Mouse (Mus musculus) embryonic facial prominence, embryonic 10.5 days (tissue): ENCODE data around the gene Medag. TPM values are rescaled to one million over a fixed set of nuclear protein-coding genes. Genes with fewer than 3 reads are reported as not detected.

Experiments
- DNase-seq: peaks from one replicate; pipeline ENCODE4 v3.0.0-alpha.2; 2017; ENCODE audit warnings: low spot score
- H3K27ac ChIP-seq: fragments of 300-500 bp; sonication (generic); replicated peaks from 2 replicates; pipeline ENCODE4 v1.5.1; 2016; ENCODE audit warnings: mild to moderate bottlenecking
- H3K27me3 ChIP-seq: fragments of 300-500 bp; sonication (generic); replicated peaks from 2 replicates; pipeline ENCODE4 v1.6.1; 2016; ENCODE audit warnings: low read depth, mild to moderate bottlenecking; ENCODE audit not compliant: poor library complexity, severe bottlenecking
- H3K36me3 ChIP-seq: fragments of 300-500 bp; sonication (generic); replicated peaks from 2 replicates; pipeline ENCODE4 v1.6.1; 2016; ENCODE audit warnings: mild to moderate bottlenecking, moderate library complexity
- H3K4me1 ChIP-seq: fragments of 300-500 bp; sonication (generic); 2 replicates; pipeline ENCODE4 v1.6.1; 2016
- H3K4me3 ChIP-seq: fragments of 300-500 bp; sonication (generic); 2 replicates; pipeline ENCODE4 v1.5.1; 2016; ENCODE audit warnings: mild to moderate bottlenecking, moderate library complexity
- H3K9me3 ChIP-seq: fragments of 300-500 bp; sonication (generic); 2 replicates; pipeline ENCODE4 v1.6.1; 2016; ENCODE audit warnings: mild to moderate bottlenecking
- WGBS: fragments of 180-500 bp; shearing (Covaris S2); methylation state at CpG from one replicate; pipeline ENCODE4 v1.1.7; 2016; 5-methylcytosine and 5-hydroxymethylcytosine counted together
- polyA plus RNA-seq: library from polyadenylated mRNA; unstranded; fragments of >200 nt; fragmentation: Nextera tagmentation; extraction: Ambion mirVana; gene quantifications from 2 replicates; pipeline ENCODE4 v1.2.1, GENCODE M21; 2016

The Medag gene
- polyA plus RNA-seq, result 0.17 and 0.38 TPM in 2 replicates

GRCm38 (mm10) chr5:149411509-149412193 is at the start of gene Medag:
Gene Medag, plus strand, starts transcription at chr5:149411749.
- Histone ChIP-seq H3K4me1 (peaks cover 14% of the 10 kb centered on the region), H3K36me3 (no peaks in the 10 kb centered on the region), H3K27ac (peak within 1 kb of the TSS; percentile 77), H3K9me3 (peaks cover 6% of the 10 kb centered on the region; the same call in 1 of the 2 replicates), H3K27me3 (peaks cover 49% of the 10 kb centered on the region), H3K4me3 (peak within 1 kb of the TSS; percentile 56)
- DNase-seq, result peak; percentile 64
- 4% methylated on average over 38 of the region's 38 CpGs for WGBS

GRCm38 (mm10) chr5:149362626-149363025 is 48.9 kb upstream of the Medag start:
- peaks cover 20% of the 10 kb centered on the region for H3K4me1 ChIP-seq
- 87% methylated on average over 3 of the region's 3 CpGs for WGBS
- H3K4me3 ChIP-seq, result no peak overlapping the region
- DNase-seq, result no peak
- no peaks in the 10 kb centered on the region; the same call in 1 of the 2 replicates for H3K36me3 ChIP-seq
- H3K27ac ChIP-seq, result no peak overlapping the region
- peaks cover 8% of the 10 kb centered on the region; the same call in 1 of the 2 replicates for H3K9me3 ChIP-seq
- H3K27me3 ChIP-seq, result no peaks in the 10 kb centered on the region

DNA sequence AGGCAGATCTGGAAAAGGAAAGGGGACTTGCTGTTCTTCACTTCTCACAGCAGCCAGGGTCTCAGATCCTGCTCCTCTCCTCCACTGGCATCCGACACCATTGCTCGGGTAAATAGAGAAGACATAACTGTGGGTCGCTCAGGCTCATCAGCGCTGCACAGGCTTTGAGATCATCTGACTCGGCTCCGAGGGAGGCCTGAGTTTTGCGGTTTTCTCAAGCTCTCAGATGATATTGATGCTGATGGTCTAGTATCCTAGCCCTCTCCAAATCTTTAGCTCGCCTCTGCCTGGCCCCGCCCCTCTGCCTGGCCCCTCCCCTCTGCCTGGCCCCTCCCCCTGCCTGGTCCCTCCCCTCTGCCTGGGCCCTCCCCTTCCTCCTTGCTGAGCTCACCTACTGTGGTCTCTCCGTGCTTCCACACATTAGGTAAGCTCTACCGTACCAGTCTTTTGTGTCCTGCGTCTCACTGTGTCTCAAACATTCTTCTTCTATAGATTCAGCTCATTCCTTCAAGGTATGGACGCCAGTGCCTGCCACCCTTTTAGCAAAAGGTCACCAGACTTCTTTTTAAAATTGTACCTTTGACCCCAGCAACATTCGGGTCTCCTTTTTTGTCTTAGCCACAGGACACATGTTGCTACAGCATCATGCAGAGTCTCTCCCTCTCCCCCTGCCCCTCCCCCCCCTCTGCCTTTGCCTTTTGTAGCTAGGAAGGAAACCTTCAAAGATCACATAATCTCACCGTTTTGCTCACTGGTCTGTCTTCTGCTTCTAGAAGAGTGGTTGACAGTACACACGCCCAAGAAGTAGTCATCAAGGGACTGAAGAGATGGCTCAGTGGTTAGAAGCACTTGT is 47.4 kb upstream of the Medag start:
- no peak for DNase-seq
- Histone ChIP-seq H3K27ac (no peak overlapping the region), H3K27me3 (no peaks in the 10 kb centered on the region), H3K4me3 (no peak overlapping the region), H3K36me3 (no peaks in the 10 kb centered on the region; the same call in 1 of the 2 replicates), H3K4me1 (peaks cover 31% of the 10 kb centered on the region), H3K9me3 (peaks cover 8% of the 10 kb centered on the region; the same call in 1 of the 2 replicates)
- 55% methylated on average over 16 of the region's 16 CpGs for WGBS

DNA sequence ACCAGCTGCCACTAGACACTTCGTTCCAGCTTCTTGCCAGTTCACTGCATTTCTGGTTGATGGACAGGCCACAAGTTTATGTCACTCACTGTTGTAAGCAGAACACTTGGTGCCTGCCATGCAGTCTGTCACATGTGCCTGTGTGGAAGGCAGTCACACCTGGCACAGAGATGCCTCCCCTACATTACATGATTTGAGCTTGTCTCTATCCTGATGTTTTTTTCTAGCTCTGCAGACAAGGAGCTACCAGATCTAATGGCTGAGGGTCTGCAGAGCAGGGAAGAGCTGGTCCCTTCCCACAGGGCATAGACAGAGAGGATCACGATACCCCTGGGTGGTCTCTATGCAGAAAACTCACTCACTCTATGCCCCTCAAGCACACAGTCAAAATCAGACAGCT is 44.5 kb upstream of the Medag start:
- Histone ChIP-seq H3K4me1 (peaks cover 41% of the 10 kb centered on the region), H3K27ac (no peak overlapping the region), H3K4me3 (no peak overlapping the region), H3K27me3 (0 out of 2 replicates have a peak, but pooled peaks cover 3% of the 10 kb centered on the region), H3K9me3 (no peaks in the 10 kb centered on the region), H3K36me3 (no peaks in the 10 kb centered on the region)
- no peak for DNase-seq
- WGBS, result 79% methylated on average over 2 of the region's 2 CpGs

DNA sequence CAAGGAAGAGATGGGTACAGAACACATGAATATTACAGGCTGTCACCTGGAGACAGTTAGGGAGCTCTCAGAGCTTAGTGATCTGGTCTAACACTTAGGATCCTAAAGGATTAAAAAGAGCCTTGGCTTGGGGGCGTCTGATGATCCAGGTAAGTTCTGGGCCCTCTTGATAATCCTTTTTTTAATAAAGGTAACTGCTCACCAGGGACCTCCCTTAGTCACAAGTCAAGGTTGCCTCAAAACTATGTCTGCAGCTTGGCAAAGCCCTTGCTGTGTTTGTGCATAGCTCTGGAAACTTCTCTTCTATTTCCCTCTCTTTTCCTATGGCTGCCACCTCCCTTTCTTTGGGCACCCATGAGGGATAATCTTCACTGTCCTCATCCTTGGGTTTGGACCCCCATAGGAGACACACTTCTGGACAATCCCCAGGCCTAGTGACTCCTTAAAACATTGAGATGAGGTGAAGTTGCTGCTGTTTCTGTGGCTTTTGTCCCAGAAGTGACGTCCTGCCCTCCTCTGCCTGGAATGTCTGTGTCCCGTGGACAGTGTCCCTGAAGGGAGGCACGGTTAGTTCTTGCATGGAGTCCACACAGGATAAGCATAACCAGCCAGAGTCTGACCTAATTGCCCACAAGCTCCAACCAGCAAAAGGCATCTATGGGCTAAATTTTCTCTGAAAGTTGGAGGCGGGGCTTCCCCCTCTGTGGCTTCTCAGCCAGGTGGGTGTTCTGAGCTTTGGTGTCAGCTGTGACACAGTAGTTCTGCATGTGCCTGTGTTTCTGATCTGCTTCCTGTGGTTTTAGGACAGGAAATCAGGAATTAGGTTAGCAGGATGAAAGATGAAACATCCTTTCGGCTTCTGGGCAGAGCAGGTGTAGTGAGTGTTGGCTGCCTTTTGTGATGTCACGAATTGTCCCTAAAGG is 43.7 kb upstream of the Medag start:
- Histone ChIP-seq H3K27me3 (0 out of 2 replicates have a peak, but pooled peaks cover 3% of the 10 kb centered on the region), H3K9me3 (no peaks in the 10 kb centered on the region), H3K4me1 (peaks cover 44% of the 10 kb centered on the region), H3K4me3 (no peak overlapping the region), H3K27ac (peak overlapping the region; percentile 61), H3K36me3 (no peaks in the 10 kb centered on the region)
- DNase-seq, result peak; percentile 21
- WGBS, result 59% methylated on average over 7 of the region's 7 CpGs

DNA sequence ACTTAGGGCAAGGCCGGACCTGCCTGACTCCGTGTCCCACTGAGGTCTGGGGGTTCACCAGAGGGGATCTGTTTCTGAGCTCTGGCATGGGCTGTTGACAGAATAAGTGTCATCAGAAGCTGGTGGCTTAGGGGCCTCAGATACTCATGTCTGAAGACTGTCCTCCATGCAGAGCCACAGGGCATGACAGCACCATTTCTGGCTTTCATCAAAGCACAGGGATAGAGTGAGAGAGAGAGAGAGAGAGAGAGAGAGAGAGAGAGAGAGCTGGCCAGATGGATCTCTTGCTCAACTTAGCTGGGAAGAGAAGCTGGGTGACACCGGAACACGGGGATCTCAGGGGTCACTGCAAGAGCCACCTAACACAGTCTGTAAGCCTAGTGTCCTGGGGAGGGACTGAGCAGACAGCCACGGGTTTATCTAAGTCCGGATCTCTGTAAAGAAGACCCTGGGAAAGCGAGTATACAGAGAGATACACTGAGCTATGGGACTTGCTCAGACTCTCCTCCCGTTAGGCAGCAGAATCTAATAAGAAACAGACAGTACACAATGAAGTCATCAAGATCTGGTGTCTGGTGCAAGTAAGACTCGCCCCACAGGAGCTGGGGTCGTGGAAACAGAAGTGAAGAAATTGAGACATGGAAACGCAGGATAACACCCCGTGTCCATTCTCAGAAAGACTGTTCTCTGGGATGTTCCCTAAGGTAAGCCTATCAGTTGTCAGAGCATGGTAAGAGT is 42.8 kb upstream of the Medag start:
- Histone ChIP-seq H3K4me3 (no peak overlapping the region), H3K27me3 (0 out of 2 replicates have a peak, but pooled peaks cover 3% of the 10 kb centered on the region), H3K27ac (peak overlapping the region; percentile 60), H3K4me1 (peaks cover 48% of the 10 kb centered on the region), H3K9me3 (no peaks in the 10 kb centered on the region), H3K36me3 (no peaks in the 10 kb centered on the region)
- 56% methylated on average over 12 of the region's 12 CpGs for WGBS
- DNase-seq, result no peak

DNA sequence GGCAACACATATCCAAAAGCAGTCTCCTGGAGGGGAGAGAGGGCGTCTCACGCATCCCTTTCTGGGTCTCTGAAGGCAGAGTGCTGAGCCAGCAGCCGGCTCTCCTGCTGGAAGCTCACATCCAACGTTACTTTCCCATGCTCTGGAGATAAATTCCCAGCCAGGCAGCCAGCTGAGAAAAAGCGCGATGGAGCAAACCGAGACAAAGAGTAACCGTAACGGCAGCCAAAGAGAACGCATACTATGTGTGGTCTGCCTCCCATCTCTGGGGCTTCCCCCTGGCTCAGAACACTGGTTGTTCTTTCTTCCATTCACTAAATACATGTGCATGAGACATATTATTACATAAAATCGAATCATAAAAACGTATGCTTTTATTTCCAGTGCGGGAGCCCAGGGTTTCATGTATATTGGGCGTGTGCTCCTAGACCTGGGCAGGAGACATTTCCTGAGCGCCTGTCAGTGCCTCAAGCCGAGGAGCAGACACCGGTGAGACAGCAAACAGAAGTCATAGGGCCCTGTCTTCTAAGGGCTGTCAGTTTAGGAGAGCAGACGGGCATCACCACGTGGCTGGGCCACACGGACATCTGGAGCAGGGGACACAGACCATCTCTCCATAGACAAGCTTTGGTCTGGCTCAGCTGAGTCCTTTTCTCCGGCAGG is 42.0 kb upstream of the Medag start:
- DNase-seq, result no peak
- peaks cover 50% of the 10 kb centered on the region for H3K4me1 ChIP-seq
- no peaks in the 10 kb centered on the region for H3K36me3 ChIP-seq
- 0 out of 2 replicates have a peak, but pooled peaks cover 6% of the 10 kb centered on the region for H3K27me3 ChIP-seq
- no peak overlapping the region for H3K4me3 ChIP-seq
- H3K27ac ChIP-seq, result peak overlapping the region; percentile 60
- H3K9me3 ChIP-seq, result no peaks in the 10 kb centered on the region
- WGBS, result 80% methylated on average over 21 of the region's 21 CpGs

- Histone ChIP-seq H3K36me3 (no peaks in the 10 kb centered on the region), H3K4me3 (no peak overlapping the region), H3K27me3 (0 out of 2 replicates have a peak, but pooled peaks cover 8% of the 10 kb centered on the region), H3K9me3 (no peaks in the 10 kb centered on the region), H3K4me1 (peaks cover 75% of the 10 kb centered on the region), H3K27ac (no peak overlapping the region)
- DNase-seq, result no peak
- WGBS, result 86% methylated on average over 8 of the region's 8 CpGs
Measured at GRCm38 (mm10) chr5:149372018-149372417, 39.5 kb upstream of the Medag start.

- H3K4me3 ChIP-seq, result no peak overlapping the region
- no peaks in the 10 kb centered on the region for H3K9me3 ChIP-seq
- peak overlapping the region; percentile 26; the same call in 1 of the 2 replicates for H3K27ac ChIP-seq
- 45% methylated on average over 9 of the region's 9 CpGs for WGBS
- H3K4me1 ChIP-seq, result peaks cover 76% of the 10 kb centered on the region
- DNase-seq, result no peak
- H3K36me3 ChIP-seq, result no peaks in the 10 kb centered on the region
- 0 out of 2 replicates have a peak, but pooled peaks cover 8% of the 10 kb centered on the region for H3K27me3 ChIP-seq
Measured at GRCm38 (mm10) chr5:149373224-149373623, 38.3 kb upstream of the Medag start.

GRCm38 (mm10) chr5:149374026-149374425 is 37.5 kb upstream of the Medag start:
- H3K27ac ChIP-seq, result peak overlapping the region; percentile 49; the same call in 1 of the 2 replicates
- 81% methylated on average over 7 of the region's 7 CpGs for WGBS
- no peak for DNase-seq
- 0 out of 2 replicates have a peak, but pooled peaks cover 13% of the 10 kb centered on the region for H3K27me3 ChIP-seq
- H3K4me3 ChIP-seq, result no peak overlapping the region
- H3K4me1 ChIP-seq, result peaks cover 75% of the 10 kb centered on the region
- H3K9me3 ChIP-seq, result no peaks in the 10 kb centered on the region
- H3K36me3 ChIP-seq, result no peaks in the 10 kb centered on the region
